Mouse (Mus musculus) kidney, embryonic 15.5 days (tissue): ENCODE results near the gene Hmgn1. TPM values are rescaled to one million over a fixed set of nuclear protein-coding genes. Genes with fewer than 3 reads are reported as not detected.

Experiments
- ATAC-seq: fragments of 200-750 bp; cut with Nextera tagmentation; replicated peaks from 2 replicates; pipeline ENCODE4 v1.8.0; 2017; ENCODE audit warnings: moderate TSS enrichment; ENCODE audit not compliant: low FRiP score
- H3K27ac ChIP-seq: fragments of 300-500 bp; sonication (generic); 2 replicates; pipeline ENCODE4 v1.5.1; 2015; ENCODE audit warnings: mild to moderate bottlenecking, inconsistent platforms
- H3K27me3 ChIP-seq: fragments of 300-500 bp; sonication (generic); 2 replicates; pipeline ENCODE4 v1.6.1; 2015; ENCODE audit warnings: inconsistent platforms
- H3K36me3 ChIP-seq: fragments of 300-500 bp; sonication (generic); 2 replicates; pipeline ENCODE4 v1.6.1; 2015; ENCODE audit warnings: inconsistent platforms
- H3K4me1 ChIP-seq: fragments of 300-500 bp; sonication (generic); 2 replicates; pipeline ENCODE4 v1.6.1; 2015; ENCODE audit warnings: inconsistent platforms
- H3K4me2 ChIP-seq: fragments of 300-500 bp; sonication (generic); 2 replicates; pipeline ENCODE4 v1.6.1; 2015; ENCODE audit warnings: moderate library complexity, mild to moderate bottlenecking, inconsistent platforms
- H3K4me3 ChIP-seq: fragments of 300-500 bp; sonication (generic); replicated peaks from 2 replicates; pipeline ENCODE4 v1.5.1; 2015; ENCODE audit warnings: mild to moderate bottlenecking, inconsistent platforms
- H3K9ac ChIP-seq: fragments of 300-500 bp; sonication (generic); 2 replicates; pipeline ENCODE4 v1.6.1; 2015; ENCODE audit warnings: mild to moderate bottlenecking, inconsistent platforms
- H3K9me3 ChIP-seq: fragments of 300-500 bp; sonication (generic); replicated peaks from 2 replicates; pipeline ENCODE4 v1.6.1; 2016; ENCODE audit warnings: inconsistent platforms
- WGBS: fragments of 180-500 bp; shearing (Covaris S2); methylation state at CpG from one replicate; pipeline ENCODE4 v1.1.7; 2015; ENCODE audit warnings: mixed read lengths; 5-methylcytosine and 5-hydroxymethylcytosine counted together
- polyA plus RNA-seq: library from polyadenylated mRNA; unstranded; fragments of >200 nt; fragmentation: Nextera tagmentation; extraction: Ambion mirVana; gene quantifications from 2 replicates; pipeline ENCODE4 v1.2.1, GENCODE M21; 2015

The Hmgn1 gene
- 696 and 818 TPM in 2 replicates for polyA plus RNA-seq

- H3K4me1 ChIP-seq = peaks cover 27% of the 10 kb centered on the region
- ATAC-seq = peak; percentile 98
- peak within 1 kb of the TSS; percentile 89 for H3K9ac ChIP-seq
- H3K27ac ChIP-seq = peak within 1 kb of the TSS; percentile 97
- H3K4me3 ChIP-seq = peak within 1 kb of the TSS; percentile 72
- H3K36me3 ChIP-seq = peaks cover 38% of the 10 kb centered on the region
- no peaks in the 10 kb centered on the region for H3K9me3 ChIP-seq
- H3K27me3 ChIP-seq = no peaks in the 10 kb centered on the region
- peak within 1 kb of the TSS; percentile 73 for H3K4me2 ChIP-seq
- under 1% methylated on average over 69 of the region's 72 CpGs for WGBS
Observed at GRCm38 (mm10) chr16:96127657-96128344, at the start of gene Hmgn1. Gene Hmgn1 (minus strand): TSS chr16:96127729.

- H3K36me3 ChIP-seq = no peaks in the 10 kb centered on the region
- H3K27ac ChIP-seq = no peak overlapping the region
- no peak overlapping the region for H3K4me2 ChIP-seq
- peak; percentile 75; the same call in 1 of the 2 replicates for ATAC-seq
- H3K4me1 ChIP-seq = peaks cover 9% of the 10 kb centered on the region
- 40% methylated on average over 2 of the region's 2 CpGs for WGBS
- no peak overlapping the region for H3K9ac ChIP-seq
- no peaks in the 10 kb centered on the region for H3K27me3 ChIP-seq
- H3K9me3 ChIP-seq = no peaks in the 10 kb centered on the region; the same call in 1 of the 2 replicates
- H3K4me3 ChIP-seq = no peak overlapping the region
Observed at GRCm38 (mm10) chr16:96175399-96175798, 47.9 kb upstream of the Hmgn1 start.

GRCm38 (mm10) chr16:96173648-96174047 lies 46.1 kb upstream of the Hmgn1 start:
- Histone ChIP-seq H3K9ac (no peak overlapping the region), H3K27ac (no peak overlapping the region), H3K9me3 (no peaks in the 10 kb centered on the region), H3K4me2 (no peak overlapping the region), H3K4me3 (no peak overlapping the region), H3K27me3 (no peaks in the 10 kb centered on the region), H3K36me3 (no peaks in the 10 kb centered on the region), H3K4me1 (peaks cover 9% of the 10 kb centered on the region)
- WGBS = 61% methylated on average over 8 of the region's 8 CpGs
- ATAC-seq = no peak

- H3K4me1 ChIP-seq = peaks cover 3% of the 10 kb centered on the region
- WGBS = 95% methylated on average over 4 of the region's 4 CpGs
- no peaks in the 10 kb centered on the region for H3K9me3 ChIP-seq
- H3K4me3 ChIP-seq = no peak overlapping the region
- no peak overlapping the region for H3K9ac ChIP-seq
- H3K27me3 ChIP-seq = no peaks in the 10 kb centered on the region
- no peak for ATAC-seq
- H3K27ac ChIP-seq = no peak overlapping the region
- no peaks in the 10 kb centered on the region for H3K36me3 ChIP-seq
- no peak overlapping the region for H3K4me2 ChIP-seq
Observed at GRCm38 (mm10) chr16:96168837-96169236, 41.3 kb upstream of the Hmgn1 start.

- 77% methylated on average over 4 of the region's 4 CpGs for WGBS
Observed at GRCm38 (mm10) chr16:96165723-96166264, 38.3 kb upstream of the Hmgn1 start.

GRCm38 (mm10) chr16:96161336-96161735 lies 33.8 kb upstream of the Hmgn1 start:
- no peak overlapping the region for H3K9ac ChIP-seq
- ATAC-seq = no peak
- H3K4me2 ChIP-seq = no peak overlapping the region
- no peaks in the 10 kb centered on the region for H3K9me3 ChIP-seq
- H3K27me3 ChIP-seq = no peaks in the 10 kb centered on the region
- H3K27ac ChIP-seq = no peak overlapping the region
- 84% methylated on average over 4 of the region's 4 CpGs for WGBS
- H3K36me3 ChIP-seq = peaks cover 7% of the 10 kb centered on the region; the same call in 1 of the 2 replicates
- peaks cover 19% of the 10 kb centered on the region for H3K4me1 ChIP-seq
- H3K4me3 ChIP-seq = no peak overlapping the region

More at GRCm38 (mm10) chr16:96165723-96166264, 38.3 kb upstream of the Hmgn1 start:
- no peak overlapping the region for H3K4me2 ChIP-seq
- no peaks in the 10 kb centered on the region for H3K36me3 ChIP-seq
- no peak overlapping the region for H3K27ac ChIP-seq
- H3K9ac ChIP-seq = no peak overlapping the region
- no peak overlapping the region for H3K4me3 ChIP-seq
- H3K4me1 ChIP-seq = peaks cover 3% of the 10 kb centered on the region; the same call in 1 of the 2 replicates
- no peak for ATAC-seq
- no peaks in the 10 kb centered on the region for H3K27me3 ChIP-seq
- no peaks in the 10 kb centered on the region for H3K9me3 ChIP-seq

GRCm38 (mm10) chr16:96160927-96161326 lies 33.4 kb upstream of the Hmgn1 start:
- WGBS = 51% methylated on average over 1 of the region's 1 CpGs
- no peak overlapping the region for H3K27ac ChIP-seq

GRCm38 (mm10) chr16:96159794-96160346 lies 32.3 kb upstream of the Hmgn1 start:
- ATAC-seq = no peak; the same call in 1 of the 2 replicates
- 82% methylated on average over 20 of the region's 20 CpGs for WGBS
- H3K9ac ChIP-seq = peak overlapping the region; percentile 84
- peaks cover 19% of the 10 kb centered on the region for H3K4me1 ChIP-seq
- no peaks in the 10 kb centered on the region for H3K9me3 ChIP-seq
- H3K4me3 ChIP-seq = peak overlapping the region; percentile 60
- peak overlapping the region; percentile 97 for H3K4me2 ChIP-seq
- H3K27me3 ChIP-seq = no peaks in the 10 kb centered on the region
- peaks cover 20% of the 10 kb centered on the region for H3K36me3 ChIP-seq
- H3K27ac ChIP-seq = peak overlapping the region; percentile 75

More at GRCm38 (mm10) chr16:96160927-96161326, 33.4 kb upstream of the Hmgn1 start:
- ATAC-seq = no peak
- Histone ChIP-seq H3K9me3 (no peaks in the 10 kb centered on the region), H3K27me3 (no peaks in the 10 kb centered on the region), H3K4me1 (peaks cover 19% of the 10 kb centered on the region), H3K9ac (no peak overlapping the region), H3K4me2 (no peak overlapping the region), H3K36me3 (peaks cover 11% of the 10 kb centered on the region), H3K4me3 (no peak overlapping the region)

GRCm38 (mm10) chr16:96159091-96159731 lies 31.7 kb upstream of the Hmgn1 start:
- Histone ChIP-seq H3K4me2 (peak overlapping the region; percentile 97), H3K27me3 (no peaks in the 10 kb centered on the region), H3K4me1 (peaks cover 19% of the 10 kb centered on the region), H3K9ac (peak overlapping the region; percentile 84), H3K9me3 (no peaks in the 10 kb centered on the region), H3K4me3 (peak overlapping the region; percentile 60), H3K36me3 (peaks cover 26% of the 10 kb centered on the region), H3K27ac (peak overlapping the region; percentile 75)
- peak; percentile 84 for ATAC-seq
- WGBS = under 1% methylated on average over 67 of the region's 67 CpGs

GRCm38 (mm10) chr16:96158511-96159080 lies 31.1 kb upstream of the Hmgn1 start:
- WGBS = 44% methylated on average over 12 of the region's 12 CpGs
- Histone ChIP-seq H3K27me3 (no peaks in the 10 kb centered on the region), H3K4me2 (peak overlapping the region; percentile 97), H3K9ac (peak overlapping the region; percentile 84), H3K4me1 (peaks cover 19% of the 10 kb centered on the region), H3K27ac (peak overlapping the region; percentile 75), H3K4me3 (peak overlapping the region; percentile 60), H3K36me3 (peaks cover 31% of the 10 kb centered on the region), H3K9me3 (no peaks in the 10 kb centered on the region)
- no peak for ATAC-seq

GRCm38 (mm10) chr16:96157171-96157570 lies 29.6 kb upstream of the Hmgn1 start:
- Histone ChIP-seq H3K4me1 (peaks cover 19% of the 10 kb centered on the region), H3K9me3 (no peaks in the 10 kb centered on the region), H3K27ac (no peak overlapping the region), H3K36me3 (peaks cover 45% of the 10 kb centered on the region), H3K27me3 (no peaks in the 10 kb centered on the region), H3K4me3 (no peak overlapping the region), H3K9ac (no peak overlapping the region), H3K4me2 (no peak overlapping the region)
- 90% methylated on average over 11 of the region's 11 CpGs for WGBS
- ATAC-seq = no peak
